Mouse (Mus musculus): ENCODE measurements around the gene Pold3.

GRCm38 (mm10) chr7:100077071-100077470, 44.3 kb downstream of the Pold3 start:
- TF ChIP-seq EP300 (IDR thresholded peaks at IDR 0.05; ENCODE audit: low read depth) (no peak), CTCF (IDR thresholded peaks at IDR 0.05; ENCODE audit: low read depth) (no peak)

Measured in liver, embryonic 14.5 days (tissue).